Mouse (Mus musculus): ENCODE measurements around the gene Usp29. TPM values are rescaled to one million over a fixed set of nuclear protein-coding genes. Genes with fewer than 3 reads are reported as not detected.

The Usp29 gene
- total and polyA plus RNA-seq, 3 experiments = not detected

- H3K4me1 ChIP-seq (ENCODE audit: control insufficient read depth in 1 of 2, insufficient read depth in 2 of 2) = no peaks in the 10 kb centered on the region
- H3K27me3 ChIP-seq (replicated peaks) = no peaks in the 10 kb centered on the region
- no peaks in the 10 kb centered on the region for H3K79me2 ChIP-seq (replicated peaks; ENCODE audit: control insufficient read depth, extremely low read depth, insufficient read depth, poor library complexity, severe bottlenecking)
- no peak overlapping the region for H3K4me2 ChIP-seq (ENCODE audit: insufficient read depth, low read depth, poor library complexity, severe bottlenecking)
- no peak overlapping the region for H3K9ac ChIP-seq (ENCODE audit: insufficient read depth, low read depth)
- no peak overlapping the region for H3K27ac ChIP-seq (ENCODE audit: insufficient read depth, low read depth)
- in situ Hi-C loops (cut with MboI; ENCODE audit: low pct_ligation_motif_present, low pct_unique_long_range_greater_than_20kb, low sequenced_read_pairs) = no loop called here
- DNase-seq (ENCODE audit: extremely low read depth) = no peak
- H3K36me3 ChIP-seq (replicated peaks in 1 of 2; ENCODE audit: control insufficient read depth in 1 of 2, insufficient read depth in 1 of 2, low read length in 1 of 2) = no peaks in the 10 kb centered on the region
- dilution Hi-C loops (cut with MboI; ENCODE audit: extremely low pct_ligation_motif_present, extremely low pct_unique_long_range_greater_than_20kb, low sequenced_read_pairs) = no loop called here
- TF ChIP-seq KAT2A (IDR thresholded peaks at IDR 0.05; ENCODE audit: insufficient replicate concordance, low read length) = no peak
- no peak for TF ChIP-seq TBP (conservative IDR thresholded peaks at IDR 0.05; ENCODE audit: low read depth, low read length)
- TF ChIP-seq NRF1 (IDR thresholded peaks at IDR 0.05; ENCODE audit: low read depth, low read length) = no peak
- no peak for TF ChIP-seq MAZ (IDR thresholded peaks at IDR 0.05; ENCODE audit: low read depth, low read length)
- TF ChIP-seq ZNF384 (IDR thresholded peaks at IDR 0.05; ENCODE audit: low read depth, low read length) = no peak
- TF ChIP-seq MAX (IDR thresholded peaks at IDR 0.05; ENCODE audit: low read length) = no peak
- TF ChIP-seq MYC (IDR thresholded peaks at IDR 0.05; ENCODE audit: low read depth, low read length) = no peak
- H3K9me3 ChIP-seq (replicated peaks; ENCODE audit: low read length) = peaks cover 15% of the 10 kb centered on the region
- H3K4me3 ChIP-seq (replicated peaks in 1 of 3; ENCODE audit: low read depth in 2 of 3, low read length in 2 of 3, poor library complexity in 1 of 3) = no peak overlapping the region
Measured at GRCm38 (mm10) chr7:6925926-6926730, 195.8 kb downstream of the Usp29 start.

- H3K79me2 ChIP-seq (replicated peaks; ENCODE audit: control insufficient read depth, extremely low read depth, insufficient read depth, poor library complexity, severe bottlenecking) = no peaks in the 10 kb centered on the region
- in situ Hi-C loops (cut with MboI; ENCODE audit: low pct_ligation_motif_present, low pct_unique_long_range_greater_than_20kb, low sequenced_read_pairs) (no loop called here), dilution Hi-C loops (cut with MboI; ENCODE audit: extremely low pct_ligation_motif_present, extremely low pct_unique_long_range_greater_than_20kb, low sequenced_read_pairs) (no loop called here)
- no peaks in the 10 kb centered on the region for H3K36me3 ChIP-seq (replicated peaks in 1 of 2; ENCODE audit: control insufficient read depth in 1 of 2, insufficient read depth in 1 of 2, low read length in 1 of 2)
- peaks cover 15% of the 10 kb centered on the region for H3K9me3 ChIP-seq (replicated peaks; ENCODE audit: low read length)
- no peak overlapping the region for H3K27ac ChIP-seq (ENCODE audit: insufficient read depth, low read depth)
- H3K4me3 ChIP-seq (replicated peaks in 1 of 3; ENCODE audit: low read depth in 2 of 3, low read length in 2 of 3, poor library complexity in 1 of 3) = no peak overlapping the region
- no peak overlapping the region for H3K9ac ChIP-seq (ENCODE audit: insufficient read depth, low read depth)
- H3K4me2 ChIP-seq (ENCODE audit: insufficient read depth, low read depth, poor library complexity, severe bottlenecking) = no peak overlapping the region
- TF ChIP-seq SIN3A (IDR thresholded peaks at IDR 0.05; ENCODE audit: low read length) (no peak), POLR2A (IDR thresholded peaks at IDR 0.05; ENCODE audit: low read depth, low read length) (no peak), NRF1 (IDR thresholded peaks at IDR 0.05; ENCODE audit: low read depth, low read length) (no peak), NELFE (IDR thresholded peaks at IDR 0.05; ENCODE audit: low read depth, low read length) (no peak), MAZ (IDR thresholded peaks at IDR 0.05; ENCODE audit: low read depth, low read length) (no peak), GABPA (IDR thresholded peaks at IDR 0.05; ENCODE audit: insufficient replicate concordance, low read depth, low read length) (no peak), SMC3 (IDR thresholded peaks at IDR 0.05; ENCODE audit: low read depth, low read length) (no peak), MEF2A (IDR thresholded peaks at IDR 0.05; ENCODE audit: borderline replicate concordance, low read depth, low read length) (no peak), HCFC1 (IDR thresholded peaks at IDR 0.05; ENCODE audit: low read depth, low read length) (no peak), CTCF (conservative IDR thresholded peaks at IDR 0.05 in 1 of 2, IDR thresholded peaks at IDR 0.05 in 1 of 2; ENCODE audit: low read depth in 2 of 2, low read length in 2 of 2) (no peak), ELF1 (IDR thresholded peaks at IDR 0.05; ENCODE audit: low read depth, low read length) (no peak), USF2 (conservative IDR thresholded peaks at IDR 0.05; ENCODE audit: low read depth, low read length) (no peak), BHLHE40 (IDR thresholded peaks at IDR 0.05; ENCODE audit: low read depth, low read length) (no peak), EP300 (IDR thresholded peaks at IDR 0.05; ENCODE audit: low read length) (no peak), ZC3H11A (IDR thresholded peaks at IDR 0.05; ENCODE audit: low read depth, low read length) (no peak), PAX5 (IDR thresholded peaks at IDR 0.05; ENCODE audit: low read length) (no peak), JUN (IDR thresholded peaks at IDR 0.05; ENCODE audit: insufficient read depth, low read depth, low read length) (no peak), MAFK (IDR thresholded peaks at IDR 0.05; ENCODE audit: insufficient replicate concordance, low read length) (no peak)
- H3K4me1 ChIP-seq (ENCODE audit: control insufficient read depth in 1 of 2, insufficient read depth in 2 of 2) = no peaks in the 10 kb centered on the region
- H3K27me3 ChIP-seq (replicated peaks) = no peaks in the 10 kb centered on the region
- DNase-seq (ENCODE audit: extremely low read depth) = no peak
Measured at GRCm38 (mm10) chr7:6926731-6926995, 196.3 kb downstream of the Usp29 start.

All from CH12.LX (cell line).